Mouse (Mus musculus): ENCODE data around the gene Deup1. TPM values are rescaled to one million over a fixed set of nuclear protein-coding genes. Genes with fewer than 3 reads are reported as not detected.
"Not testable (repeated sequence)": the region's sequence is repeated elsewhere in the genome, so short reads cannot be mapped to it uniquely, and the experiment has no call there.

The Deup1 gene
- polyA plus RNA-seq, 1 experiment = 0.01 TPM

DNA sequence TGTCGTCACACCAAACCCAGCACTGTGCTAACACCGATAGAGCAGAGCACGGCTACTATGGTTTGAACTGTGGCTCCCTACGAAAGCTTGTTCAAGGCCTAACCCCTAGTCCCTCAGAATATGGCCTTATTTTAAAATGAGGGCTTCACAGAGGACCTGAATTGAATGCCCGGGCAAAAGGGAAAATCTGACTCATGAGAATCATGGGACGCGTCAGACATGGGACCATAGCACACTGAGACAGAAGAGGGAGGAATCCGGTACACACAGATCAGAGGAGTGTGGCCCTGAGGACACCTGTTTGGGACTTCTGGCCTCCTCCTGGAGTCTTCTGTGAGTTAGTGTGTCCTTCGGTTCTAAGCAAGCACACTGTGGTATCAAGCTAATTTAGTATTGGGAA, 48.8 kb downstream of the Deup1 start:
- Histone ChIP-seq H3K36me3 (ENCODE audit: control insufficient read depth) (no peaks in the 10 kb centered on the region), H3K4me3 (replicated peaks) (no peak overlapping the region), H3K27me3 (ENCODE audit: control insufficient read depth) (no peaks in the 10 kb centered on the region), H3K4me1 (ENCODE audit: control insufficient read depth) (no peaks in the 10 kb centered on the region), H3K9me3 (ENCODE audit: control insufficient read depth, low read length) (no peaks in the 10 kb centered on the region)
- TF ChIP-seq TAL1 (IDR thresholded peaks at IDR 0.05; ENCODE audit: low read length) (no peak), GATA1 (IDR thresholded peaks at IDR 0.05; ENCODE audit: low read length) (no peak)

DNA sequence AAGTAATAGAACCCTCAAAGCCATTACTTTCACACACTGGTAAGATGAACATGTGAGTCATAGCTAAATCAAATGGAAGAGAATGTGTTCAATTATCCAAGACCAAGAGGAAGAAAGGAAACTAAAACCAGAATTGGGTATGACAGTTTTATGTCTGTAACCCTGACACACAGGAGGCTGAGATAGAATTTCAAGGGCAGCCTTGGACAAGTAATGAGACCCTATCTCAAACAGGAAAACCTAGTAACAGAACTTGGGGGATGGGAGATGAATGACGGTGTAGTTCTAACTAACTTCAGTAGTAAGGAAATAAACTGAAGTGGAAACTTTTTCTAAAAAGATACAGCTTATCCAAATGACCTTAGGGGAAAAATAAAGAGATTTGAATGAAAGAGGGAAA, 49.3 kb downstream of the Deup1 start:
- H3K36me3 ChIP-seq (ENCODE audit: control insufficient read depth) = no peaks in the 10 kb centered on the region
- no peaks in the 10 kb centered on the region for H3K9me3 ChIP-seq (ENCODE audit: control insufficient read depth, low read length)
- H3K27me3 ChIP-seq (ENCODE audit: control insufficient read depth) = no peaks in the 10 kb centered on the region
- TF ChIP-seq TAL1 (IDR thresholded peaks at IDR 0.05; ENCODE audit: low read length) (no peak), GATA1 (IDR thresholded peaks at IDR 0.05; ENCODE audit: low read length) (no peak)
- no peak overlapping the region for H3K4me3 ChIP-seq (replicated peaks)
- no peaks in the 10 kb centered on the region for H3K4me1 ChIP-seq (ENCODE audit: control insufficient read depth)

DNA sequence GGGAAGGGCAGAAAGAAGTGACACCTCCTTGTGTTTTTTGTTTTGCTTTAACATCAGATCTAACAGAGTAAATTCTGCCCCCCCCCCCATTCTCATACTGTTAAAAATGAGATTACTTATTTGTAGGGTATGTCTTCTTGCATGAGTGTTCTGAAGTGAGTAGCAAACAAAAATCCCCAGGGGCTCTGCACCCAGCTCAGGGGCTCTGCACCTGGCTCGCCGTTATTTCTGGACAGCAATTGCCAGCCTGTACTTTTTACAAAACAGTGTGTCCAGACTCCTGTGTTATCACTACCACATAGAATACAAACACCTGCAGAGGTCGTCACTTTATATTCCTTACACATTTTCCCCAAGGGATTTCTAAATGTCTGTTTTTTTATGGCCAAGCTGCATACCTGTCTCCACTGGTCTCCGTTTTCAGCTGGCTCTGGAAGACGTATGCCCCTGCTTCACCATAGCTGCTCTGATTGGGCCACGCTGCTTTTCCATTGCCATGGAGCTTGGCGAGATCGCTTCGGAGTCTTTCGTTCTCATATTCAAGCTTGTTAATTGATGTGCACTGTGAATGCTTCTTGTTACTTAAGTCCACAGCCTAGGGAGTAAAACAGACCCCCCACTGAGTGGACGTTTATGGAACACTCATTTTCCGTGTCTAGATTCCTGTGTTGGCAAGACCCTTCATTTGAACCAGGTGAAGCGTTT, 52.8 kb downstream of the Deup1 start:
- TF ChIP-seq TAL1 (IDR thresholded peaks at IDR 0.05; ENCODE audit: low read length) = no peak
- TF ChIP-seq GATA1 (IDR thresholded peaks at IDR 0.05; ENCODE audit: low read length) = no peak
- Histone ChIP-seq H3K4me3 (replicated peaks) (no peak overlapping the region), H3K36me3 (ENCODE audit: control insufficient read depth) (no peaks in the 10 kb centered on the region), H3K27me3 (ENCODE audit: control insufficient read depth) (no peaks in the 10 kb centered on the region), H3K9me3 (ENCODE audit: control insufficient read depth, low read length) (no peaks in the 10 kb centered on the region), H3K4me1 (ENCODE audit: control insufficient read depth) (no peaks in the 10 kb centered on the region)

DNA sequence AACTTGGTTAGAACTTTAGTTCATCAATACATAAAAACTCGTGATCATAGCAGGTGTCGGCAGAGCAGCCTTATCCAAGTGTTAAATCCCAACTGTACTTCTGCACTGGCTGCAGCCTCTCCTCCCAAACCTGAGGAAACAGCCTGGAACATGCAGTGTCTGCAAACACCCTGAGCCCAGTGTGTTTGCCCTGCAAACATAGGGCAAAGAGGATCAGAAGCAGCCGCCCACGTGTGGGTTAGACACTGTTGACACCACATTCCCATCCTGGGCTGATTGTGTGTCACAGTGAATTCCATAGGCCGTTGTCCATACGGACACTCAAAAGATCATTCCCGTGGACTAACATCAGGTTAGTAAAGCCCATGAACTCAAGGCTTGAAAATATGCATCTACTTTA, 65.4 kb downstream of the Deup1 start:
- Histone ChIP-seq H3K36me3 (ENCODE audit: control insufficient read depth) (no peaks in the 10 kb centered on the region), H3K9me3 (ENCODE audit: control insufficient read depth, low read length) (no peaks in the 10 kb centered on the region), H3K4me3 (replicated peaks) (no peak overlapping the region), H3K4me1 (ENCODE audit: control insufficient read depth) (no peaks in the 10 kb centered on the region), H3K27me3 (ENCODE audit: control insufficient read depth) (no peaks in the 10 kb centered on the region)
- no peak for TF ChIP-seq TAL1 (IDR thresholded peaks at IDR 0.05; ENCODE audit: low read length)
- TF ChIP-seq GATA1 (IDR thresholded peaks at IDR 0.05; ENCODE audit: low read length) = no peak

DNA sequence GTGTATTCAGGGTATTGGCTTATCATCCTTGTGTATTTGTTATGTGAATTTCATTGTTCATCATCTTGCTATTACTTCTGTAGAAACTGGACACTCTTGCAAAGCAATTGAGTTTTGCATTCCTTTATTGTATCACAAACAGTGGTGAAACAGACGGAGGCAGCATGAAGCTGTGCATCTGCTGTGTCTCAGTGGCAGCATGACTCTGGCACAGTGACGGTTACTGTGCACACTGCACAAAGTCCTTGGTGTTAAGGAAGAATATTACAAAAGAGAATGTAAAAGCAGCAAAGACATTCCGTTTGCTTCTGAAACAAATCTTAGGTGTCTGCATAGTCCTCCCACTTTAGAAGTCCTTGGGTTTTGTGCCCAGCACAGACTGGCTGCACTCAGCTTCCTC, 67.3 kb downstream of the Deup1 start:
- Histone ChIP-seq H3K36me3 (ENCODE audit: control insufficient read depth) (no peaks in the 10 kb centered on the region), H3K9me3 (ENCODE audit: control insufficient read depth, low read length) (no peaks in the 10 kb centered on the region), H3K4me1 (ENCODE audit: control insufficient read depth) (no peaks in the 10 kb centered on the region), H3K27me3 (ENCODE audit: control insufficient read depth) (no peaks in the 10 kb centered on the region), H3K4me3 (replicated peaks) (no peak overlapping the region)
- TF ChIP-seq GATA1 (IDR thresholded peaks at IDR 0.05; ENCODE audit: low read length) (no peak), TAL1 (IDR thresholded peaks at IDR 0.05; ENCODE audit: low read length) (no peak)

DNA sequence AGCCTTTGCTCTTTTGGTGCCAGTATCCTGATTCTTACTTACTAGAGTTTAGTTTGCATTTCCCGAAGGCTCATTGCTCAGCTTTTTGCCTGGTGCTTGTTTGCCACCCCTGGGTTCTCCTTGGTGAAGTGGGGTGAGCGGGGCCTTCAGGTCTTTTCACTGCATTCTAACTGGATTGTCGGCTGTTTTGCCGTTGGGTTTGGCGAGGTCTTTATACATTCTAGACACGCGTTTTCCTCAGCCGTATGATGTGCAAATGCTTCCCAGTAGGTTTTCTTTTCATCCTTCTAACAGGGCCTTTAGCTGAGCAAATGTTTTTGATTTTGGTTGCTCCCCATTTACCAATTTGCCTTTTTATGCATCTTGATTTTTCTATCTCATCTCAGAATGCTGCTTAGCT, 74.4 kb downstream of the Deup1 start:
- H3K4me3 ChIP-seq (replicated peaks) = no peak overlapping the region
- TF ChIP-seq TAL1 (IDR thresholded peaks at IDR 0.05; ENCODE audit: low read length) (no peak), GATA1 (IDR thresholded peaks at IDR 0.05; ENCODE audit: low read length) (no peak)
- no peaks in the 10 kb centered on the region for H3K27me3 ChIP-seq (ENCODE audit: control insufficient read depth)
- no peaks in the 10 kb centered on the region for H3K36me3 ChIP-seq (ENCODE audit: control insufficient read depth)
- H3K9me3 ChIP-seq (ENCODE audit: control insufficient read depth, low read length) = no peaks in the 10 kb centered on the region
- no peaks in the 10 kb centered on the region for H3K4me1 ChIP-seq (ENCODE audit: control insufficient read depth)

DNA sequence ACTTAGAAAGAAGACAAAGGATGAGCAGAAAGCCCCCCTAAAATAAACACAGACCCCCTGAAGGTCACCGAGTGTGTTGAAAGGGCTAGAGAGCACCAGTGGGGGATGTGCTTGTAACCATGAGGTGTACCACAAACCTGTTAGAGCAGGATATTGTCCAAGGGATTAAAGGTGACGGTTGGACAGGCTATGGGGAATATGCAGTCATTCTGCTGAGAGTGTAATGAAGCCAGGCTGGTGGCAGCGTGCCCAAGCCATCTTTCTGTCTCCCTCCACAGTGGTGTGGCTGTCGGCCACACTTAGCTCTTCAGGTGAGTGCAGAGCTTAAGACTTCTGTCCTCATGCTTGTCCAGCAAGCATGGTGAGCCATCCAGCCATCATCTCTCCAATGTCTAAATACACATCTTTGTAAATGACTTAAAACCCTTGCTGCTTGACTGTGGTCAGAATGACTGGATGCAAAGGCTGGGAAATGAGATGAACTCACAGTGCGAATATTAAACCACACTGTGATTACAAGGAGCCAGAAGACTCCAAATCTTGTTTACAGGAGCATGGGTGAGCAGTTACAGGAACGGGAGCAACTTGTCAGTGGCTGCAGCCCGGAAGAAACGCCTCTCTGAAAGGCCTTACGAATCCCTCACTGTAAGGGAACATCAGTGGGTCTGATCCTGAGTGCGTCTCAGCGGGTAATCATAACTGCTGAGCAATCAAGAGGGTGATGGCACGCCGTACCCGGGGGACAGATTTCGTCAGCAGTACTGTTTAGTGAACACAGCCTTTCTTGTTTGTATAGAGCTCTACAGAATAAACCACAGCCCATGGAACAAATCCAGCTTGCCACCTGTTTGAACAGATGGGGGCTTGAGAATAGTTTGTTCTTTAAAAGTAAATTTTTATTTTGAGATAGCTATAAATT, 75.5 kb downstream of the Deup1 start:
- H3K4me1 ChIP-seq (ENCODE audit: control insufficient read depth) = no peaks in the 10 kb centered on the region
- no peaks in the 10 kb centered on the region for H3K27me3 ChIP-seq (ENCODE audit: control insufficient read depth)
- H3K9me3 ChIP-seq (ENCODE audit: control insufficient read depth, low read length) = no peaks in the 10 kb centered on the region
- no peak overlapping the region for H3K4me3 ChIP-seq (replicated peaks)
- H3K36me3 ChIP-seq (ENCODE audit: control insufficient read depth) = no peaks in the 10 kb centered on the region
- no peak for TF ChIP-seq GATA1 (IDR thresholded peaks at IDR 0.05; ENCODE audit: low read length)
- TF ChIP-seq TAL1 (IDR thresholded peaks at IDR 0.05; ENCODE audit: low read length) = no peak

DNA sequence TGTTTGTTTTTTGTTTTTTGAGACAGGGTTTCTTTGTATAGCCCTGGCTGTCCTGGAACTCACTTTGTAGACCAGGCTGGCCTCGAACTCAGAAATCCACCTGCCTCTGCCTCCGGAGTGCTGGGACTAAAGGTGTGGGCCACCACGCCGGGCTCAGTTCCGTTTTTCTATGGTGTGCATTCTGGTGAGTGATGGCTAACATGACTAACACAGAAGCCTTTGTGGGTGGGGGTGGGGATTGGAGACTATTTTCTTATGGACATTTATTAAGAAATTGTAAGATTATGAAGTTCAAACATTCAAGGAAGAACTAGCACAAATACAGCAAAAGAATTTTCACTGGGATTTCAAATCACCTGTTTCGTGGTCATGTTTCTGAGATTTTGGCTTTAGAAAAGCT, 76.7 kb downstream of the Deup1 start:
- H3K9me3 ChIP-seq (ENCODE audit: control insufficient read depth, low read length); H3K4me1 ChIP-seq (ENCODE audit: control insufficient read depth); H3K36me3 ChIP-seq (ENCODE audit: control insufficient read depth); H3K4me3 ChIP-seq (replicated peaks); H3K27me3 ChIP-seq (ENCODE audit: control insufficient read depth): not testable (repeated sequence)

DNA sequence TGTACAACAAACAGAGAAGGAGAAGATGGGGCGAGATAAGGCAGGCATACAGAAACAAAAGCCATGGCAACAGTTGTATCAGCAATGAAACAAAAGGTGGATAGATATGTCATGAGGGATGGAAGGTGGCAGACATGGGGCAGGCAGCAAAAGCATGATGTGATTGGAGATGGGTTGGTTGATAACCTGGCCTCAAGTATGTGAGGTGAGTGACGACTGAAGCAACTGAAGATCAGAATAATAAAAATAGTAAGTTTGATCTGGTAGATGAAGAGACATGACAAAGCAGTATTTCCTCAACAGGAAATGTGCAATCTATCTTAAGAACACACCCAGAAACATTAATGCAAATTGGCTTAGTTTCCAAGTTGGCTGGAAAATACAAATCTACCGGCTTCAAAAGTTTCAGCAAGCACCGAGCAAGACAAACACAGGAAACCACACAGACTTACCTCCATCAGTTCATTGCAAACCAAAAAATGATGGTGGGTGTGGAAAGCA, 77.2 kb downstream of the Deup1 start:
- Histone ChIP-seq H3K9me3 (ENCODE audit: control insufficient read depth, low read length) (no peaks in the 10 kb centered on the region), H3K27me3 (ENCODE audit: control insufficient read depth) (no peaks in the 10 kb centered on the region), H3K4me1 (ENCODE audit: control insufficient read depth) (no peaks in the 10 kb centered on the region), H3K36me3 (ENCODE audit: control insufficient read depth) (no peaks in the 10 kb centered on the region), H3K4me3 (replicated peaks) (no peak overlapping the region)
- TF ChIP-seq GATA1 (IDR thresholded peaks at IDR 0.05; ENCODE audit: low read length) (no peak), TAL1 (IDR thresholded peaks at IDR 0.05; ENCODE audit: low read length) (no peak)
